Mouse (Mus musculus): ENCODE results near the gene Tmtc1. TPM values are rescaled to one million over a fixed set of nuclear protein-coding genes. Genes with fewer than 3 reads are reported as not detected.
A peak's percentile ranks its signal among the peaks of the same experiment; 100 is the strongest.

Tmtc1 gene
- total and polyA plus RNA-seq, 2 experiments from 2014 or later = 2.0 to 29.4 TPM

DNA sequence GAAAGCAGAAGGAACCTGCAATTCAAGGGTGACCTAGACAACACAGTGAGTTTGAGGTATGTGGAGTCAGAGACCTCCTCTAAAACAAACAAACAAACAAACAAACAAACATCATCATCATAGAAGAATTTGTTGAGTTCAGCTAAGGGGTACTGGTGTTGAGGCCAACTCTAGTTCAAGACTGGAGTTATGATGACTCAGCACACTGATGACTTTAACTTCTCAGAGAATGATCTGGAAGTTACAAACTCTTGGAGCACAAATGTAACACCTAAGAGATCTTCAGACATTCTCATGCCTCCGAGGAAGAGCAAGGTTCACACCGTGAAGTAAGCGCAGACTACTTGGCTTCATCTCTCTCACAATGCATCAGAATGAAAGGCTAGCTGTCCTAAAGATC is 28.1 kb upstream of the Tmtc1 start:
- no peak for TF ChIP-seq CTCF (IDR thresholded peaks at IDR 0.05)
- Histone ChIP-seq H3K4me2 (ENCODE audit: low read depth, low read length, poor library complexity, severe bottlenecking) (no peak overlapping the region), H3K27me3 (ENCODE audit: insufficient read depth, low read length) (no peaks in the 10 kb centered on the region), H3K4me1 (ENCODE audit: insufficient read depth, low read length) (no peaks in the 10 kb centered on the region), H3K36me3 (ENCODE audit: insufficient read depth, low read length) (no peaks in the 10 kb centered on the region), H3K27ac (ENCODE audit: low read depth, low read length) (no peak overlapping the region), H3K4me3 (ENCODE audit: low read depth, low read length) (no peak overlapping the region), H3K9ac (replicated peaks; ENCODE audit: low read length, poor library complexity, severe bottlenecking) (no peak overlapping the region), H3K9me3 (ENCODE audit: low read length) (no peaks in the 10 kb centered on the region)
- whole genome bisulfite sequencing = 96% methylated on average over 3 of the region's 3 CpGs
- DNase-seq (ENCODE audit: low spot score) (no peak), ATAC-seq (ENCODE audit: low FRiP score) (no peak)

- 61% methylated on average over 2 of the region's 2 CpGs for WGBS
Observed at GRCm38 (mm10) chr6:148467924-148468389, 23.8 kb upstream of the Tmtc1 start.

GRCm38 (mm10) chr6:148467170-148467921 is 23.2 kb upstream of the Tmtc1 start:
- DNase-seq (ENCODE audit: low spot score) (no peak), ATAC-seq (ENCODE audit: low FRiP score) (no peak)
- H3K4me1 ChIP-seq (ENCODE audit: insufficient read depth, low read length) = no peaks in the 10 kb centered on the region
- 43% methylated on average over 2 of the region's 3 CpGs for WGBS
- H3K9ac ChIP-seq (replicated peaks; ENCODE audit: low read length, poor library complexity, severe bottlenecking) = no peak overlapping the region
- H3K27me3 ChIP-seq (ENCODE audit: insufficient read depth, low read length) = no peaks in the 10 kb centered on the region
- no peaks in the 10 kb centered on the region for H3K36me3 ChIP-seq (ENCODE audit: insufficient read depth, low read length)
- H3K27ac ChIP-seq (ENCODE audit: low read depth, low read length) = no peak overlapping the region
- no peak for TF ChIP-seq CTCF (IDR thresholded peaks at IDR 0.05)
- no peaks in the 10 kb centered on the region for H3K9me3 ChIP-seq (ENCODE audit: low read length)
- H3K4me2 ChIP-seq (ENCODE audit: low read depth, low read length, poor library complexity, severe bottlenecking) = no peak overlapping the region
- no peak overlapping the region for H3K4me3 ChIP-seq (ENCODE audit: low read depth, low read length)

More at GRCm38 (mm10) chr6:148467924-148468389, 23.8 kb upstream of the Tmtc1 start:
- TF ChIP-seq CTCF (IDR thresholded peaks at IDR 0.05) = no peak
- no peak overlapping the region for H3K4me2 ChIP-seq (ENCODE audit: low read depth, low read length, poor library complexity, severe bottlenecking)
- no peaks in the 10 kb centered on the region for H3K4me1 ChIP-seq (ENCODE audit: insufficient read depth, low read length)
- no peaks in the 10 kb centered on the region for H3K36me3 ChIP-seq (ENCODE audit: insufficient read depth, low read length)
- no peak overlapping the region for H3K27ac ChIP-seq (ENCODE audit: low read depth, low read length)
- no peak overlapping the region for H3K4me3 ChIP-seq (ENCODE audit: low read depth, low read length)
- H3K9ac ChIP-seq (replicated peaks; ENCODE audit: low read length, poor library complexity, severe bottlenecking) = no peak overlapping the region
- ATAC-seq (ENCODE audit: low FRiP score) (no peak), DNase-seq (ENCODE audit: low spot score) (peak; percentile 21)
- H3K9me3 ChIP-seq (ENCODE audit: low read length) = no peaks in the 10 kb centered on the region
- no peaks in the 10 kb centered on the region for H3K27me3 ChIP-seq (ENCODE audit: insufficient read depth, low read length)

- WGBS = 64% methylated on average over 3 of the region's 3 CpGs
- no peak overlapping the region for H3K9ac ChIP-seq (replicated peaks; ENCODE audit: low read length, poor library complexity, severe bottlenecking)
- no peak overlapping the region for H3K4me2 ChIP-seq (ENCODE audit: low read depth, low read length, poor library complexity, severe bottlenecking)
- DNase-seq (ENCODE audit: low spot score) = no peak
- H3K4me3 ChIP-seq (ENCODE audit: low read depth, low read length) = no peak overlapping the region
- H3K27me3 ChIP-seq (ENCODE audit: insufficient read depth, low read length) = no peaks in the 10 kb centered on the region
- ATAC-seq (ENCODE audit: low FRiP score) = no peak
- no peak for TF ChIP-seq CTCF (IDR thresholded peaks at IDR 0.05)
- no peaks in the 10 kb centered on the region for H3K9me3 ChIP-seq (ENCODE audit: low read length)
- H3K27ac ChIP-seq (ENCODE audit: low read depth, low read length) = no peak overlapping the region
- H3K36me3 ChIP-seq (ENCODE audit: insufficient read depth, low read length) = no peaks in the 10 kb centered on the region
- no peaks in the 10 kb centered on the region for H3K4me1 ChIP-seq (ENCODE audit: insufficient read depth, low read length)
Observed at GRCm38 (mm10) chr6:148459636-148460035, 15.4 kb upstream of the Tmtc1 start.

DNA sequence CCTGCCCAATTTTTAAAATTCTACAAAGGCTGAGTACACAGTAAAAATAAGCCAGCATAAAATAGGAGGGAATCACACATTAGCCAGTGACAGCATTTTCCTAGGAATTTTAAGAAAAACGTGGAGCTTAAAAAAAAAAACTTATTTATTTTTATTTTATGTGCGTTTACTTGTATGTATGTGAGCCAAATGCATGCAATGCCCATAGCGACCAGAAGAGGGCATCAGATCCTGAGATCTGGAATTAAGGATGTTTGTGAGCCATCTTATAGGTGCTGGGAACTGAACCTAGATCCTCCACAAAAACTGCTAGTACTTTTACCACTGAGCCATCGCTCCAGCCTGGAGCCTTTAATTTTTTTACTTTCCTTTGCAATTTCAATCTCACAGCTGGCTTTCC is 11.3 kb upstream of the Tmtc1 start:
- ATAC-seq (ENCODE audit: low FRiP score) (no peak), DNase-seq (ENCODE audit: low spot score) (no peak)
- H3K27ac ChIP-seq (ENCODE audit: low read depth, low read length) = no peak overlapping the region
- no peak overlapping the region for H3K4me3 ChIP-seq (ENCODE audit: low read depth, low read length)
- H3K27me3 ChIP-seq (ENCODE audit: insufficient read depth, low read length) = no peaks in the 10 kb centered on the region
- H3K36me3 ChIP-seq (ENCODE audit: insufficient read depth, low read length) = no peaks in the 10 kb centered on the region
- no peaks in the 10 kb centered on the region for H3K9me3 ChIP-seq (ENCODE audit: low read length)
- no peak overlapping the region for H3K9ac ChIP-seq (replicated peaks; ENCODE audit: low read length, poor library complexity, severe bottlenecking)
- peak; percentile 49 for TF ChIP-seq CTCF (IDR thresholded peaks at IDR 0.05)
- H3K4me2 ChIP-seq (ENCODE audit: low read depth, low read length, poor library complexity, severe bottlenecking) = no peak overlapping the region
- WGBS = 71% methylated on average over 4 of the region's 4 CpGs
- H3K4me1 ChIP-seq (ENCODE audit: insufficient read depth, low read length) = no peaks in the 10 kb centered on the region

DNA sequence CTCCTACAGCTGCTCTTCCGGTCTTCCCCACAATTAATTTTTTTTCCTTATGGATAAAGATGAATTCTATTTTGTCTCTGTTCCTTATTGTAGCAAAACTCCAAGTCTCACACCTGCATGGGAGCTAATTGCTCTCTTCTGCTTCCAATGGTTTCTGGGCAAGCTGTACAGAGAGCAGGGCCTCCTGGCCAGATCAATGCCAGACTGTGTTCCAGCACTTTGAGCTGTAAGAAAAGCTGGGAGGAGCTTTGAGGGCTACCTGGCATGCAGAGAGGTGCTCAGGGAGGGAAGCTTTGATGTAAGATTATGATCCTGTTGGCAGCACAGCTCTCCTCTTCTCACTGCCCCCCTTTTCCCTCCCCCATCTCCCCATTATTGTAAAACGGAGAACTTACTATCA is 10.6 kb upstream of the Tmtc1 start:
- H3K4me3 ChIP-seq (ENCODE audit: low read depth, low read length) = no peak overlapping the region
- H3K9me3 ChIP-seq (ENCODE audit: low read length) = no peaks in the 10 kb centered on the region
- no peak overlapping the region for H3K4me2 ChIP-seq (ENCODE audit: low read depth, low read length, poor library complexity, severe bottlenecking)
- DNase-seq (ENCODE audit: low spot score) (no peak), ATAC-seq (ENCODE audit: low FRiP score) (no peak)
- H3K27me3 ChIP-seq (ENCODE audit: insufficient read depth, low read length) = no peaks in the 10 kb centered on the region
- H3K36me3 ChIP-seq (ENCODE audit: insufficient read depth, low read length) = no peaks in the 10 kb centered on the region
- WGBS = 68% methylated on average over 2 of the region's 2 CpGs
- H3K9ac ChIP-seq (replicated peaks; ENCODE audit: low read length, poor library complexity, severe bottlenecking) = no peak overlapping the region
- H3K4me1 ChIP-seq (ENCODE audit: insufficient read depth, low read length) = no peaks in the 10 kb centered on the region
- TF ChIP-seq CTCF (IDR thresholded peaks at IDR 0.05) = no peak
- no peak overlapping the region for H3K27ac ChIP-seq (ENCODE audit: low read depth, low read length)

Data from midbrain, postnatal 0 days (tissue).